Comparison of ENCODE assay signal across 34 mouse cellular contexts in genomic region chr2:145165076-145165475, GRCm38 (mm10).
"Had no signal": no experiment of that assay in that cellular context is flagged by ENCODE, and none has a peak within 500 bp of the region (broad histone marks: within the 10 kb centered on the region; RNA-seq: fewer than 3 reads in every experiment).

No protein-coding gene starts in this region.

- H3K4me2 ChIP-seq: heart, embryonic 12.5 days; heart, embryonic 13.5 days; heart, embryonic 15.5 days; hindbrain, embryonic 12.5 days; hindbrain, embryonic 13.5 days; hindbrain, embryonic 14.5 days; hindbrain, embryonic 15.5 days; intestine, embryonic 15.5 days; kidney, embryonic 15.5 days had no signal

- H3K36me3 ChIP-seq: heart, embryonic 10.5 days; heart, embryonic 12.5 days; heart, embryonic 13.5 days; heart, embryonic 15.5 days; hindbrain, embryonic 10.5 days; hindbrain, embryonic 12.5 days; hindbrain, embryonic 13.5 days; hindbrain, embryonic 15.5 days; intestine, embryonic 15.5 days; kidney, embryonic 15.5 days had no signal

- H3K27ac ChIP-seq: heart, embryonic 10.5 days; heart, embryonic 13.5 days; heart, embryonic 15.5 days; hindbrain, embryonic 10.5 days; hindbrain, embryonic 12.5 days; hindbrain, embryonic 13.5 days; hindbrain, embryonic 14.5 days; hindbrain, embryonic 15.5 days; hindbrain, postnatal 0 days; intestine, embryonic 15.5 days; kidney, embryonic 15.5 days; kidney, postnatal 0 days; layer of hippocampus, adult 2 months had no signal

- H3K9me3 ChIP-seq: heart, embryonic 10.5 days; heart, embryonic 12.5 days; heart, embryonic 13.5 days; heart, embryonic 15.5 days; hindbrain, embryonic 10.5 days; hindbrain, embryonic 12.5 days; hindbrain, embryonic 13.5 days; hindbrain, embryonic 15.5 days; intestine, embryonic 15.5 days; kidney, embryonic 15.5 days had no signal

- ATAC-seq: hindbrain, embryonic 16.5 days; hindbrain, postnatal 0 days; inflammation-experienced regulatory T-cells, adult 6 months; intestine, embryonic 15.5 days; intestine, embryonic 16.5 days; intestine, postnatal 0 days had no signal

- DNase-seq: heart, postnatal 10 days; heart, postnatal 14 days; heart, postnatal 36 days; heart, postnatal 4 days; kidney, adult 11 months; kidney, adult 18-20 months; kidney, adult 2 months; kidney, adult 8-10 months; kidney, adult 9 months; kidney, postnatal 10 days; kidney, postnatal 14 days; kidney, postnatal 25 days; kidney, postnatal 36 days; kidney, postnatal 4 days; layer of hippocampus, adult 9-11 months; layer of hippocampus, postnatal 36 days had no signal

- H3K27me3 ChIP-seq: hindbrain, embryonic 15.5 days; intestine, embryonic 15.5 days had no signal

- H3K4me3 ChIP-seq: heart, embryonic 10.5 days; heart, embryonic 12.5 days; heart, embryonic 13.5 days; heart, embryonic 15.5 days; hindbrain, embryonic 10.5 days; hindbrain, embryonic 12.5 days; hindbrain, embryonic 13.5 days; hindbrain, embryonic 15.5 days; intestine, embryonic 15.5 days; kidney, embryonic 15.5 days; layer of hippocampus, adult 2 months had no signal

- H3K9ac ChIP-seq: heart, embryonic 12.5 days; heart, embryonic 13.5 days; heart, embryonic 15.5 days; hindbrain, embryonic 12.5 days; hindbrain, embryonic 13.5 days; hindbrain, embryonic 14.5 days; hindbrain, embryonic 15.5 days; intestine, embryonic 15.5 days; kidney, embryonic 15.5 days had no signal
